Mouse (Mus musculus) intestine, postnatal 0 days (tissue): ENCODE measurements at regions not wholly inside any gene's neighbourhood (a gene's known extent, or its start where the extent isn't known, plus 50 kb on each side); places are given as distances from the start of the nearest gene placed in this dataset.
A peak's percentile ranks its signal among the peaks of the same experiment; 100 is the strongest.

Source experiments
- ATAC-seq: fragments of 200-750 bp; cut with Nextera tagmentation; 2 replicates; pipeline ENCODE4 v1.8.0; 2017; ENCODE audit warnings: mild to moderate bottlenecking, moderate TSS enrichment, moderate library complexity
- H3K27ac ChIP-seq: fragments of 300-500 bp; sonication (generic); 2 replicates; pipeline ENCODE4 v1.5.1; 2014; ENCODE audit warnings: mild to moderate bottlenecking, low read depth, low read length, moderate library complexity
- H3K27me3 ChIP-seq: fragments of 300-500 bp; sonication (generic); replicated peaks from 2 replicates; pipeline ENCODE4 v1.6.1; 2014; ENCODE audit warnings: low read length, mixed read lengths; ENCODE audit not compliant: control insufficient read depth, insufficient read depth
- H3K36me3 ChIP-seq: fragments of 300-500 bp; sonication (generic); 2 replicates; pipeline ENCODE4 v1.6.1; 2014; ENCODE audit warnings: mild to moderate bottlenecking, moderate library complexity; ENCODE audit not compliant: control insufficient read depth, insufficient read depth
- H3K4me1 ChIP-seq: fragments of 300-500 bp; sonication (generic); replicated peaks from 2 replicates; pipeline ENCODE4 v1.6.1; 2014; ENCODE audit warnings: antibody characterized with exemption, low read length, mixed read lengths; ENCODE audit not compliant: control insufficient read depth, insufficient read depth
- H3K4me2 ChIP-seq: fragments of 300-500 bp; sonication (generic); replicated peaks from 2 replicates; pipeline ENCODE4 v1.6.1; 2014; ENCODE audit warnings: low read depth, mild to moderate bottlenecking, moderate library complexity
- H3K4me3 ChIP-seq: fragments of 300-500 bp; sonication (generic); 2 replicates; pipeline ENCODE4 v1.5.1; 2014; ENCODE audit warnings: low read depth, low read length
- H3K9ac ChIP-seq: fragments of 300-500 bp; sonication (generic); 2 replicates; pipeline ENCODE4 v1.6.1; 2014; ENCODE audit warnings: mild to moderate bottlenecking, low read depth, low read length
- H3K9me3 ChIP-seq: fragments of 300-500 bp; sonication (generic); 2 replicates; pipeline ENCODE4 v1.6.1; 2016; ENCODE audit warnings: mixed run types; ENCODE audit not compliant: control insufficient read depth
- CTCF ChIP-seq: sonication (generic); IDR thresholded peaks from 2 replicates; pipeline ENCODE4 v1.5.1; 2016; ENCODE audit warnings: low read depth, mild to moderate bottlenecking, control low read depth, antibody characterized with exemption, moderate library complexity
- WGBS: fragments of 180-500 bp; shearing (Covaris S2); extraction: QIAGEN DNeasy Blood & Tissue Kit; methylation state at CpG from one replicate; pipeline ENCODE4 v1.1.7; 2014; 5-methylcytosine and 5-hydroxymethylcytosine counted together

DNA sequence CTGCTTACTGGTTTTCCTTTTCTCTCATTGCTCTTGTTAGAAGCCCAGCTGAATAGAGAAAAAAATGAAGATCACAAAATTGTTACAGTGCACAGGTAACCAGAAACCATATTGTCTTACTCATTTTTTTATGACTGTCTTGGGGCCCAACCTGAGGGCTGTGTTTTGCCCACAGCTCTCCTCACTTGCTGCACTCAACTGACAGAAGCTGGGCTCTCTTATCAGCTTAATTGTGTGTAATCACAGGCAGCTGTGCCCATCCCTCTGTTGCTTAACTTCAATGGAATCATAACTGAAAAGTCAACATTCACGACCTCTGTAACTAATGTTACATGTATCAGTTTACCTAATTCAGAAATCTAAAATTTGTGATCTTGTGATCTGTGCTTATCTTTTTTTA, 95.1 kb upstream of the Ankrd50 start:
- Histone ChIP-seq H3K27me3 (no peaks in the 10 kb centered on the region), H3K9me3 (no peaks in the 10 kb centered on the region), H3K9ac (no peak overlapping the region), H3K4me3 (no peak overlapping the region), H3K27ac (no peak overlapping the region), H3K4me2 (no peak overlapping the region), H3K4me1 (no peaks in the 10 kb centered on the region), H3K36me3 (no peaks in the 10 kb centered on the region)
- TF ChIP-seq CTCF, result no peak
- 29% methylated on average over 1 of the region's 1 CpGs for WGBS
- ATAC-seq, result peak; percentile 86

DNA sequence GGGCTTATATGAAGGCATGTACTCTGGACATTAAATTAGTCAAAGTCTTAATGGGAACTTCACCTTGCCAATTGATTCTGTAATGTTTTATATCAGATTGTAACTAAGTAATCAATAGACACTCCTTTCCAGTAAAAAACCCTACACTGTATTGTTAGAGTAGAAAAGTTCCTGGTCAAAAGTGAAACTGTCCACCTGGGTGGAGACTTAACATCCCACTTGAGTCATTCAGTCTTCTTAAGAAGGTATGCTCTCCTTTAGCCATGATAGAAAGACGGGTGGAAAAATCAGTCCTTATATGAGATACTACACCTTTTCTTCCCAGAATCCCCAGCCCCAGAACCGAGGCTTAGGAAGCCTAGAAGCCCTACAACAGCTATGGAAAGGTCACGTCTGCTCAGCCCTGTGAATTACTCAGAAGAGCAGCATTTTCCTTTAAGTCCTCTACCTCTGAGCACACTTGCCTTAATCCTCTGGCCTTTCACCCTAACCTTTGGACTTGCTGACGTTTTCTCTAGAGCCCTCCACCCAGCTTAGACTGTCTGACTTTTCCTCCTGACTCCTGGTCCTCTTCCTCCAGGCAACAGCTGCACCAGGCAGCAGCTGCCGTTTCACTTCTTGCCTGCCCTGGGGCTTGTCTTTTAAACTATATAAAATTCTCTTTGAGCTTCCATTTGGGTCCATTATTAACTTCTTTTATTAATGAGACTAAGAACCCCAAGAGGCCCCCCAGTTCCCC, 93.4 kb upstream of the Ankrd50 start:
- H3K4me2 ChIP-seq, result peak overlapping the region; percentile 41
- H3K4me1 ChIP-seq, result no peaks in the 10 kb centered on the region
- H3K4me3 ChIP-seq, result no peak overlapping the region
- peak overlapping the region; percentile 46 for H3K27ac ChIP-seq
- TF ChIP-seq CTCF, result no peak
- no peaks in the 10 kb centered on the region for H3K36me3 ChIP-seq
- H3K9me3 ChIP-seq, result no peaks in the 10 kb centered on the region
- WGBS, result 29% methylated on average over 5 of the region's 5 CpGs
- no peaks in the 10 kb centered on the region for H3K27me3 ChIP-seq
- ATAC-seq, result peak; percentile 90
- H3K9ac ChIP-seq, result no peak overlapping the region

DNA sequence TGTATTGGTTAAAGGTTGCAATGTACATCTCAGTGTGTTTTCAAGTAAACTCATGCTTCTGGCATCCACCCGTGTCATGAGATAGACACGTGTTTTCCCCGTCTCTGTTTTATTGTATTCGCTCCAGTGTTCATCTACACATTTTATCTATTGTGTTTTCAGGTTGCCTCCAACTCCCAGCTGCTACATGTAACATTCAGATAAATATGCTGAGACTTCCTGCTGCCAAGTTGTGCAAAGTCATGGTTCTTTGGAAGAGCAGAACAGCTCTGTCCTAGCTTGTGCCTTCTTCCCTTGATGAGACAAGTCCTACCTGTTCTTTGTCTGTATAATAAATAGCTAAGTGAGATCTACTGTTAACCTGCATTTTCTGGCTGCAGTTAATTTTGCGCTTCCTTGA, 89.0 kb upstream of the Ankrd50 start:
- H3K9ac ChIP-seq, result no peak overlapping the region
- ATAC-seq, result no peak
- TF ChIP-seq CTCF, result no peak
- H3K9me3 ChIP-seq, result no peaks in the 10 kb centered on the region
- H3K36me3 ChIP-seq, result no peaks in the 10 kb centered on the region
- H3K4me2 ChIP-seq, result no peak overlapping the region
- H3K27me3 ChIP-seq, result no peaks in the 10 kb centered on the region
- H3K4me1 ChIP-seq, result no peaks in the 10 kb centered on the region
- H3K4me3 ChIP-seq, result no peak overlapping the region
- no peak overlapping the region for H3K27ac ChIP-seq
- WGBS, result 77% methylated on average over 5 of the region's 5 CpGs

DNA sequence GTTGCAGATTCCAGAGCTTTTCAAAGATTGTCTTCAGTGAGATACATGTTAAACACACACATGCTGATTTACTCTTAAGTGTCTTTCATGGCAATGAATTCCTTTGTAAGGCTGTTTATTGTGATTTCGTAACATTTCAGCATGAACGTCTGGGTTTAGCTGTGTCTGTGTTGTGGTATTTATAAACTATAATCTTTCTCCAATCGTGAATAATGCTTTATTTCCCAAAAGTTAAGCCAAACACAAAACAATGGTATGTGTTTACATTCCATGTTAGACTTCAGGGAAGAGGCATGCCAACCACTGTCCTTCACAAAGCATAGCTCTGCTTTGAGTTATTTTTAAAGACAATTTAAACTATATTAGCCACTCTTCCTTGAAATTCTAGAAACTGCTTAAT, 87.5 kb upstream of the Ankrd50 start:
- 41% methylated on average over 3 of the region's 3 CpGs for WGBS
- no peaks in the 10 kb centered on the region for H3K27me3 ChIP-seq
- ATAC-seq, result no peak
- no peak overlapping the region for H3K4me2 ChIP-seq
- no peak for TF ChIP-seq CTCF
- H3K4me1 ChIP-seq, result no peaks in the 10 kb centered on the region
- no peaks in the 10 kb centered on the region for H3K9me3 ChIP-seq
- no peak overlapping the region for H3K9ac ChIP-seq
- H3K27ac ChIP-seq, result no peak overlapping the region
- H3K4me3 ChIP-seq, result no peak overlapping the region
- H3K36me3 ChIP-seq, result no peaks in the 10 kb centered on the region

DNA sequence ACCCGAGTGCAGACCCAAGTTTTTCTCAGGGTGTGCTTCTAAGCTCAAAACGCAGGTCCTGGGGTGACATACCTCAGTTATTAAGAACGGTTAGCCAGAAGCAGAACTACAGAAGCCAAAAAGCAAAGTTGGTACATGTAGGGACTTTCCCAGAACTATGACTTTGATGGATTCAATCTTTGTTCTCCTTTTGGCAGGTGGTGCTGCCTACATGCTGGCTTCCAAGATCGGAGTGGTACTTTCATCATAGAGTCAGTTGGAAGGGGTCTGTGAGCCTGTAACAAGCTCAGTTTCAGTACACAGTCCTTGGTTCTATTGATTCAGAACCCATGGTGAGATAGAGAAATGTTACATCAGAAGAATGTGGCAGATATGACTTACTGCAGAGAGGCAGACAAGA, 86.6 kb upstream of the Ankrd50 start:
- H3K9ac ChIP-seq, result no peak overlapping the region
- H3K27me3 ChIP-seq, result no peaks in the 10 kb centered on the region
- H3K4me1 ChIP-seq, result no peaks in the 10 kb centered on the region
- H3K9me3 ChIP-seq, result no peaks in the 10 kb centered on the region
- no peaks in the 10 kb centered on the region for H3K36me3 ChIP-seq
- H3K4me3 ChIP-seq, result no peak overlapping the region
- ATAC-seq, result no peak
- TF ChIP-seq CTCF, result no peak
- no peak overlapping the region for H3K27ac ChIP-seq
- WGBS, result 86% methylated on average over 4 of the region's 4 CpGs
- H3K4me2 ChIP-seq, result no peak overlapping the region

DNA sequence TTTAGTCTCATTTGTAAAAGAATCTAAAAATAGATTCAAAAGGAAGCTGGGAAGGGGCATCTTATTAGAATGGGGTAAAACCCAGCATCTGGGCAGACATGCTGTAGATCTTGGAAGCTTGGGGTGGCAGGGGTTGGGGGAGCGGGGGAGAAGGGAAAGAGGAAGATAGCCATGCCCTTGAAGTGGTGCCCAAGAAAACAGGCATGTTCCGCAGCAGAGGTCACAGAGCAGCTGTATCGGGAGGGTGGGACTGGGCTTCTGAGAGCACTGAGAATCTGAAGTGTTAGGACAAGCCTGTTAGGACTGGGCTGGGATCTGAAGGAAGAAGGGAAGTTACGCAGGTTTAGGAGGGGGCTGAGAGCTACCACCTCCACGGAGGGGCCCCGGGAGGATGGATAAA, 84.4 kb upstream of the Ankrd50 start:
- Histone ChIP-seq H3K4me2 (no peak overlapping the region), H3K27me3 (no peaks in the 10 kb centered on the region), H3K36me3 (no peaks in the 10 kb centered on the region), H3K9ac (no peak overlapping the region), H3K27ac (no peak overlapping the region), H3K4me3 (no peak overlapping the region), H3K4me1 (no peaks in the 10 kb centered on the region), H3K9me3 (no peaks in the 10 kb centered on the region)
- no peak for ATAC-seq
- WGBS, result 69% methylated on average over 6 of the region's 6 CpGs
- no peak for TF ChIP-seq CTCF

DNA sequence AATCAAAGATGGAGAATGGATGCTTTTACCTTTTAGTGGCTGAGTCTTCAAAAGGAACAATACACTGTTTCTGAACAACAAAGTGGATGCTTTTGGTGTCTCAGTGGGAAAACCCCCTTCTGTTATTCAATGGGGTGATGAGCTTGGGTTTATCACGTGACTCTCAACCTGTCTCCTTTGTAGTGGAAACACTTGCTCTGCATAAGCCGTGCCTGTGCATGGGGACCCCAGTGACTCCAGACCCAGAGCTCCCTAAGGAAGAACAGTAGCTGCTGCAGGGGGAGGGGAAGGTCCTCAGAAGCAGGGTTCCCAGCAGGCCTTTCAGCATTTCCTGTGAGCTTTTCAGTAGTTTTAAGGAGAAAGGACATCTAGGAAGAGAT, 83.9 kb upstream of the Ankrd50 start:
- no peak for TF ChIP-seq CTCF
- H3K4me3 ChIP-seq, result no peak overlapping the region
- H3K9me3 ChIP-seq, result no peaks in the 10 kb centered on the region
- 56% methylated on average over 2 of the region's 2 CpGs for WGBS
- H3K36me3 ChIP-seq, result no peaks in the 10 kb centered on the region
- ATAC-seq, result no peak
- no peak overlapping the region for H3K4me2 ChIP-seq
- no peak overlapping the region for H3K27ac ChIP-seq
- no peaks in the 10 kb centered on the region for H3K27me3 ChIP-seq
- no peak overlapping the region for H3K9ac ChIP-seq
- H3K4me1 ChIP-seq, result no peaks in the 10 kb centered on the region
